Mouse (Mus musculus): ENCODE measurements at regions not wholly inside any gene's neighbourhood (a gene's known extent, or its start where the extent isn't known, plus 50 kb on each side); places are given as distances from the start of the nearest gene placed in this dataset.

GRCm38 (mm10) chr9:87964508-87964907 lies 233.4 kb upstream of the Tbx18 start:
- no peak for DNase-seq (ENCODE audit: low read depth, low spot score)

GRCm38 (mm10) chr9:87965103-87965780 lies 234.2 kb upstream of the Tbx18 start:
- DNase-seq (ENCODE audit: low read depth, low spot score): no peak

DNA sequence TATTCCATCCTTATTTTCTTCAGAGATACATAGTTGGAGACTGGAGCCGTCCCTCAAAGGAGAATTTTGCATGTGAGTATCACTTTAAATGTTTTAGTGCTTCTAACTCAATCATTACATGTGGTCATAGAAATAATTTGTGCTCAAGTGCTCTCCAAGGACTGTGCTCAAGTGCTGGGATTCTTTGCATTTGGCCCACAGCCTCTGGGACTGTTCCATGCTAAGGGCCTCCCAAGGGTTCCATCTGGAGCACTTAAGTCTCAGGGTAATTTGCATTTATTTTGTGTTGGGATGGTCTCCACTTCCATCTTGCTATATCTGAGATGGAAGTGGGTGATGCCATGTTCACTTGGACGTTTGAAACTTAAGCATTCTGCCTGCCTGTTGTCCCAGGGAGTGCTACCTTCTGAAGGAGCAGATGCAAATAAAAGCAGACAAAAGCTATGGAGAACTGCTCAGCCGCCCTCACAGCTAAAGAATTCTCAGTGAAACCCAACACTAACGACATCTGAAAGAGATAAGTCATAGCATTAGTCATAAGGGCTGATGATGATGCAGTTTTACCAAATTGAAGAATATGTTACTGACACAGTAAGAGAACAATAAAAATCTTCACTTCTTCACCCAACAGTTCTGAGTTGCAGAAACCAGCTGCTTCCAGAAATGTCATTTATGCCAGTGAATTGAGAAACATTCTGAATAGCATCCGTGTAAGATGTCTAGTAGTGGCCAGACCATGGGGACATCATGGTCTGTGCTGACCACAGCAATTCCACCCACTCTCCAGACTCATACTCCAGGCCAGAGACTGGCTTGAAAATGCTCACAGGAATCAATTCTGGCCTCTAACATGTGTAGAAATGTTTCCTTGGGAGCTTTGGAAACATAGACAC lies 237.4 kb upstream of the Tbx18 start:
- DNase-seq (ENCODE audit: low read depth, low spot score): no peak

DNA sequence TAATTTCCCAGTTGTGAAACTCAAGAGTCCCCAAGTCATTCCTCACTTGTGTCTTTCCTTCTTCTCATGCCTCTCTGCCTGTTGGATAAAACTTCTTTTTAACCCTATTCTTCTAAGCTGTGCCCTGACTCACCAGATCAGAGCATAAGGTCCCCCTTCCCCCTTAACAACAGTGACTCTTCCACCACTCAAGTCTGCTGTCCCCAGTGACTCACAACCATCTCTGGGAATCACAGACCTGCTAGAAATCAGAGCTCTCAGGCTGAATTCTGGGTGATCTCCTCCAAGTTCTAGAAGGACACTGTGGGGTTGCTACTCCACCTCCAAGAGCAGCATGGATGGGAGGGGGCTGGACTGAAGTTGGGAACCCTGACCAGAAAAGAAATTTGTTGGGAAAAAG lies 239.5 kb upstream of the Tbx18 start:
- DNase-seq (ENCODE audit: low read depth, low spot score): no peak

- DNase-seq (ENCODE audit: low read depth, low spot score): no peak
Measured at GRCm38 (mm10) chr9:87971791-87972190, 240.7 kb upstream of the Tbx18 start.

- no peak for DNase-seq (ENCODE audit: low read depth, low spot score)
Measured at GRCm38 (mm10) chr9:87973531-87973930, 242.5 kb upstream of the Tbx18 start.

GRCm38 (mm10) chr9:87984910-87985309 lies 253.8 kb upstream of the Tbx18 start:
- no peak for DNase-seq (ENCODE audit: low read depth, low spot score)

GRCm38 (mm10) chr9:87985439-87985838 lies 254.4 kb upstream of the Tbx18 start:
- DNase-seq (ENCODE audit: low read depth, low spot score): no peak

GRCm38 (mm10) chr9:88005945-88006700 lies 275.1 kb upstream of the Tbx18 start:
- DNase-seq (ENCODE audit: low read depth, low spot score): no peak

DNA sequence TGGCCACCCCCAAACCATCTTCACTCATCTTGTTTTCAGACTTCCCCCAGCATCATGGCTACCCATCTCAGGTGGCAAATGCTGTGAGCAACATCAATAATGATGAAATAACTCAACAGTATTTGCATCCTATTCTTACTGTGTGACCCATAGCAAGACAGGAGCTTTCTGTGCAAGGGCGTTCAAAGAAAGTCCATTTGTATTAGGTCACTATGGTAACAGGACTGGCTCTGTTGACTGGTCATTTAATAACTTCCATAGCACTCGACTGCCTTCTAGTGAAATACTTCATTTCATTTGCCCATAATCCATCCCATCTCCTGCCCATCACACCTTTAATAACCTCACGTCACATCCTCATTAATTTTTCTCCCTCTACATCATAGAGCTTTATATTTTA lies 292.7 kb upstream of the Tbx18 start:
- no peak for DNase-seq (ENCODE audit: low read depth, low spot score)

DNA sequence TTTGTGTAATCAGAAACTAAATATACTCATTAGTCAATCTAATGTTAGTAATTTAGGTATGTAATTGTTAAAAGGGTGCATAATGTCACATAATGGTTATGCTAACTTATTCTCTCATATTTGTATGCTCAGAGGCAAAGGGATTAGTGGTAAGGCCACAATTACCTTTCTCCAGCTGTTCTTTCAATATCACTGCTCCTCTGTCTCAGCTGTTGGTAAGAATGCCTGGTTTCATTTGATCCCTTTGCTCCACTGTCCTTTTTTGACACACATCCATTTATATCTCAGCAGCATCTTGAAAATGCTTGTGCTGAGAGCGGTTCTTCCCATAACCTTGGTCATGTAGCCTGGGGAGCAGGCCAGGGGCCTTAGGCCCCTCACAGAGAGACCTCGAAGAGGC lies 294.9 kb upstream of the Tbx18 start:
- DNase-seq (ENCODE audit: low read depth, low spot score): no peak

- no peak for DNase-seq (ENCODE audit: low read depth, low spot score)
Measured at GRCm38 (mm10) chr9:88030509-88031148, 296.4 kb upstream of the Nt5e start.

GRCm38 (mm10) chr9:88037560-88037959 lies 289.4 kb upstream of the Nt5e start:
- DNase-seq (ENCODE audit: low read depth, low spot score): no peak

DNA sequence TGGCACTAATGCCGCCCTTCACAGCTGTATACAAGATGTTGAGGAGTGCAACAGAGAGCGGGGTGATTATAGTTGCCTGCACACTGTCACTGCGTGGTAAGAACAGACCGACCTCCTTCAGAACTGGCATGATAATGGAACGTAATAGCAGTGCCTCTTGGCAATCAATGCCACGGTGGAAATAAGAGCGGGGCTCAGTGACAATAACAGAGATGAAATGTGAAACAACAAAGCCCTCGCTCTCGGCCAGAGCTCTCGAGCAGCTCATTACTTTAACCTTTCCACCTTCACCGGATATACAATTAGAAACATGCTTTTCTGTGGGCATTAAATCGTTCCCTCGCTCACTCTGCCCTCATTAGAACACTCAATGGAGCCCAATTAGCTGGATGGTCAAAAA lies 277.7 kb upstream of the Nt5e start:
- DNase-seq (ENCODE audit: low read depth, low spot score): no peak

DNA sequence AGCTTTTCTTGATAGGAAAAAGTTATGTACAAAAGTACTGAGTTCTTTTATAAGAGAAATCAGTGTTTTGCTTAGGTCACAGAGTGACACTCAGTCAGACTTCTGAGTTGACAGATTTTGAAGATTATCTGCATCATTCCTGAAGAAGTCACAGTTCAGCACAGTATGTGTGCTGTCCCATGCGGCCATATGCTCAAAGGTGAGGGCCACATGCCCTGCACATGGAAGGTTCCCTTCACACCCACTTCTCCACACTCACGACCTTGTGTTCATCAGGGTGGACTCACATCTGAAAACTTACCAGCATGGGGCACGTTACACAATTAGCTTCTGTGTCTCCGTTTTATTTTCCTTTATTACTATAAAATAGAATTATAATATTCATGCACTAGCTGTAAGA lies 277.2 kb upstream of the Nt5e start:
- no peak for DNase-seq (ENCODE audit: low read depth, low spot score)

- DNase-seq (ENCODE audit: low read depth, low spot score): no peak
Measured at GRCm38 (mm10) chr9:88058551-88058950, 268.4 kb upstream of the Nt5e start.

DNA sequence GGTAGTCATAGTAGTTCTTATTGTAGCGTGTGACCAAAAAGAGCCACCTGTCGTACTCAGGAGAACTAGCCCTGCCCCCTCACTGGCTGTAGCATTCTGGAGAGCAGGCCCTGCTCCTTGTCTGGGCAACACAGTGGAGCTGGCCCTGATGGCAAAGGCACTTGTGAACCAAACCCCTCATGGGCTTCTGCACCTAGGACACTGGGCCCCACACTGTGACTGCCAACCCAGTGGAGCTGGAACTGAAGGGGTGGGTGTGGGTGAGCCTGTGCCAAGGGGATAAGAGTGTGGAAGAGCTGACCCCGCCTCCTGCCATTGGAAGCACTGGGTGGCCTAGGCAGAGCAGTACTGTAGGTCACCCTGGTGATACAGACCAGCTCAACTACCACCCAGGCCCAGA lies 268.0 kb upstream of the Nt5e start:
- DNase-seq (ENCODE audit: low read depth, low spot score): no peak

- no peak for DNase-seq (ENCODE audit: low read depth, low spot score)
Measured at GRCm38 (mm10) chr9:88063973-88064676, 262.9 kb upstream of the Nt5e start.

DNA sequence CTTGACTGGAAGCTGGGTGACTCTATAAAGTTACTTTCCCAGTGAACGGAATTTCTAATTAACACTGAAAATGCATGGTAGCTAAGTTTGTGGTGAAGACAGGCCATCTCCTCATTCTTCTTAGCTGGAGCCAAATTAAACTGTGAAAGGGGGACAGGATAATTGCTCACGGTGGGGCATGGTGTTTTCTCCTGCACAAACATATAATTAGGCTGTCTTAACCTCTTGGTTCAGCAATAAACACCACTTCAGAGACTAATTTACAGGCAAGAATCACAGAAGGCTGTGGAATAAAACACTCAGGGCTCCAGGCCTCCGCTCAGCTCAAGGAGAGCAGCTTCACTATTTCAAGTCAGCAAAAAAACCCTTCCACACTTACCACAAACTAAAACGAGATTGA lies 261.9 kb upstream of the Nt5e start:
- no peak for DNase-seq (ENCODE audit: low read depth, low spot score)

GRCm38 (mm10) chr9:88065777-88066176 lies 261.2 kb upstream of the Nt5e start:
- no peak for DNase-seq (ENCODE audit: low read depth, low spot score)

DNA sequence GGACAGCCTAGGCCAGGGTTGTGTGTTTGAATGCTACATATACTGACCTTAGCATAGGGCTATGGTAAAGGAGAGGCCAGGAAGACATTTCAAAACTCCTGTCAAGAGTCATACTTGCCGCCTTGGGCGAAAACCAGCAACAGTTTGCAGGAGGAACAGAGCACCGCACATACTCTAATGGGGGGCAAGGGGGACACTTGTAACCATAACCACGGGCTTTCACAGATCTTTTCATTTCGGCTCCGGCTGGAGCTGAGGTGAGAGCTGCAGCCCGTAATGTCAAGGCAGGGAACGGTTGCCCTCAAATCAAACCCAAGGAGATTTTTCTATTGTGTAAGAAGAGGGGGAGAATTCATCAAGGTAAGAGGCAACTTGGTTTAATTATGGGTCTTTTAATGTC lies 258.7 kb upstream of the Nt5e start:
- DNase-seq (ENCODE audit: low read depth, low spot score): no peak

Data from CD4-positive helper T cell, adult 2 months (primary cell).